Mouse (Mus musculus) intestine, embryonic 14.5 days (tissue): ENCODE results near the gene Six3. TPM values are rescaled to one million over a fixed set of nuclear protein-coding genes. Genes with fewer than 3 reads are reported as not detected.

ENCODE experiments used
- ATAC-seq: fragments of 200-750 bp; cut with Nextera tagmentation; replicated peaks from 2 replicates; pipeline ENCODE4 v1.8.0; 2017; ENCODE audit warnings: low read depth, moderate number of reproducible peaks, moderate TSS enrichment, moderate library complexity; ENCODE audit not compliant: low FRiP score, low TSS enrichment
- DNase-seq: peaks from one replicate; pipeline ENCODE4 v3.0.0-alpha.2; 2018; ENCODE audit warnings: low spot score
- H3K27ac ChIP-seq: fragments of 300-500 bp; sonication (generic); 2 replicates; pipeline ENCODE4 v1.5.1; 2014; ENCODE audit warnings: low read depth, mild to moderate bottlenecking, control low read depth
- H3K27me3 ChIP-seq: fragments of 300-500 bp; sonication (generic); replicated peaks from 2 replicates; pipeline ENCODE4 v1.6.1; 2014; ENCODE audit warnings: low read length, control low read depth; ENCODE audit not compliant: control insufficient read depth, insufficient read depth
- H3K36me3 ChIP-seq: fragments of 300-500 bp; sonication (generic); 2 replicates; pipeline ENCODE4 v1.6.1; 2014; ENCODE audit warnings: low read length, control low read depth; ENCODE audit not compliant: control insufficient read depth, insufficient read depth
- H3K4me1 ChIP-seq: fragments of 300-500 bp; sonication (generic); replicated peaks from 2 replicates; pipeline ENCODE4 v1.6.1; 2014; ENCODE audit warnings: low read length, control low read depth, mixed read lengths; ENCODE audit not compliant: control insufficient read depth, insufficient read depth
- H3K4me2 ChIP-seq: fragments of 300-500 bp; sonication (generic); 2 replicates; pipeline ENCODE4 v1.6.1; 2014; ENCODE audit warnings: low read length
- H3K4me3 ChIP-seq: fragments of 300-500 bp; sonication (generic); 2 replicates; pipeline ENCODE4 v1.5.1; 2014; ENCODE audit warnings: low read depth, low read length, control low read depth, mixed read lengths
- H3K9ac ChIP-seq: fragments of 300-500 bp; sonication (generic); 2 replicates; pipeline ENCODE4 v1.6.1; 2014; ENCODE audit warnings: mild to moderate bottlenecking, low read length
- H3K9me3 ChIP-seq: fragments of 300-500 bp; sonication (generic); 2 replicates; pipeline ENCODE4 v1.6.1; 2016; ENCODE audit warnings: low read length, control low read depth; ENCODE audit not compliant: control insufficient read depth
- WGBS: fragments of 180-500 bp; shearing (Covaris S2); extraction: QIAGEN DNeasy Blood & Tissue Kit; methylation state at CpG from one replicate; pipeline ENCODE4 v1.1.7; 2014; 5-methylcytosine and 5-hydroxymethylcytosine counted together
- polyA plus RNA-seq: library from polyadenylated mRNA; unstranded; fragments of >200 nt; fragmentation: Nextera tagmentation; extraction: Ambion mirVana; gene quantifications from 2 replicates; pipeline ENCODE4 v1.2.1, GENCODE M21; 2014

Gene Six3
- polyA plus RNA-seq, 1 experiment from 2014 or later = not detected

GRCm38 (mm10) chr17:85609621-85610392, 3.6 kb upstream of the Six3 start:
- no peaks in the 10 kb centered on the region for H3K36me3 ChIP-seq
- H3K9me3 ChIP-seq = no peaks in the 10 kb centered on the region
- H3K4me2 ChIP-seq = no peak overlapping the region
- H3K9ac ChIP-seq = no peak overlapping the region
- H3K4me3 ChIP-seq = no peak overlapping the region
- DNase-seq (no peak), ATAC-seq (no peak)
- no peak overlapping the region for H3K27ac ChIP-seq
- H3K4me1 ChIP-seq = no peaks in the 10 kb centered on the region
- 4% methylated on average over 13 of the region's 13 CpGs for WGBS
- peaks cover 99% of the 10 kb centered on the region for H3K27me3 ChIP-seq

- WGBS = 2% methylated on average over 11 of the region's 11 CpGs
- no peaks in the 10 kb centered on the region for H3K9me3 ChIP-seq
- no peak overlapping the region for H3K4me3 ChIP-seq
- no peaks in the 10 kb centered on the region for H3K4me1 ChIP-seq
- peak; percentile 50 for DNase-seq
- H3K27ac ChIP-seq = no peak overlapping the region
- H3K27me3 ChIP-seq = peaks cover 99% of the 10 kb centered on the region
- H3K9ac ChIP-seq = no peak overlapping the region
- no peak for ATAC-seq
- H3K4me2 ChIP-seq = no peak overlapping the region
- H3K36me3 ChIP-seq = no peaks in the 10 kb centered on the region
Observed at GRCm38 (mm10) chr17:85610393-85611115, 2.9 kb upstream of the Six3 start.

- ATAC-seq = no peak
- 4% methylated on average over 19 of the region's 19 CpGs for WGBS
- no peaks in the 10 kb centered on the region for H3K4me1 ChIP-seq
- peaks cover 99% of the 10 kb centered on the region for H3K27me3 ChIP-seq
- peak; percentile 51 for DNase-seq
- H3K9me3 ChIP-seq = no peaks in the 10 kb centered on the region
- no peak overlapping the region for H3K9ac ChIP-seq
- no peak overlapping the region for H3K27ac ChIP-seq
- no peak overlapping the region for H3K4me3 ChIP-seq
- no peaks in the 10 kb centered on the region for H3K36me3 ChIP-seq
- no peak overlapping the region for H3K4me2 ChIP-seq
Observed at GRCm38 (mm10) chr17:85611521-85612515, 1.6 kb upstream of the Six3 start.

- Histone ChIP-seq H3K9me3 (no peaks in the 10 kb centered on the region), H3K4me1 (no peaks in the 10 kb centered on the region), H3K4me2 (no peak overlapping the region), H3K36me3 (no peaks in the 10 kb centered on the region), H3K27me3 (peaks cover 100% of the 10 kb centered on the region), H3K4me3 (no peak overlapping the region), H3K9ac (no peak overlapping the region), H3K27ac (no peak overlapping the region)
- WGBS = 2% methylated on average over 31 of the region's 31 CpGs
- ATAC-seq = no peak
- DNase-seq = peak; percentile 53
Observed at GRCm38 (mm10) chr17:85612526-85613265, 712 bp upstream of the Six3 start.

GRCm38 (mm10) chr17:85614011-85614721, 758 bp downstream of the Six3 start:
- no peak for ATAC-seq
- under 1% methylated on average over 30 of the region's 30 CpGs for WGBS

GRCm38 (mm10) chr17:85614722-85615331, 1.4 kb downstream of the Six3 start:
- Histone ChIP-seq H3K27ac (no peak overlapping the region), H3K4me3 (no peak overlapping the region), H3K27me3 (peaks cover 100% of the 10 kb centered on the region), H3K4me1 (peaks cover 7% of the 10 kb centered on the region; the same call in 1 of the 2 replicates), H3K4me2 (no peak overlapping the region), H3K9ac (no peak overlapping the region), H3K36me3 (no peaks in the 10 kb centered on the region), H3K9me3 (no peaks in the 10 kb centered on the region)
- peak; percentile 58 for DNase-seq
- under 1% methylated on average over 37 of the region's 38 CpGs for WGBS
- no peak for ATAC-seq

More at GRCm38 (mm10) chr17:85614011-85614721, 758 bp downstream of the Six3 start:
- Histone ChIP-seq H3K4me3 (no peak overlapping the region), H3K9me3 (no peaks in the 10 kb centered on the region), H3K4me1 (peaks cover 7% of the 10 kb centered on the region; the same call in 1 of the 2 replicates), H3K27ac (no peak overlapping the region), H3K27me3 (peaks cover 100% of the 10 kb centered on the region), H3K4me2 (no peak overlapping the region), H3K36me3 (no peaks in the 10 kb centered on the region), H3K9ac (no peak overlapping the region)
- peak; percentile 52 for DNase-seq

- WGBS = 4% methylated on average over 4 of the region's 4 CpGs
- Histone ChIP-seq H3K4me2 (no peak overlapping the region), H3K36me3 (no peaks in the 10 kb centered on the region), H3K9ac (no peak overlapping the region), H3K27ac (no peak overlapping the region), H3K4me3 (no peak overlapping the region), H3K4me1 (peaks cover 7% of the 10 kb centered on the region; the same call in 1 of the 2 replicates), H3K9me3 (no peaks in the 10 kb centered on the region), H3K27me3 (peaks cover 100% of the 10 kb centered on the region)
- peak; percentile 50 for DNase-seq
- ATAC-seq = no peak
Observed at GRCm38 (mm10) chr17:85615586-85615985, 2.2 kb downstream of the Six3 start.
